Mouse (Mus musculus): ENCODE data around the gene Fam163a.
"Not testable (repeated sequence)": the region's sequence is repeated elsewhere in the genome, so short reads cannot be mapped to it uniquely, and the experiment has no call there.

Fam163a gene

DNA sequence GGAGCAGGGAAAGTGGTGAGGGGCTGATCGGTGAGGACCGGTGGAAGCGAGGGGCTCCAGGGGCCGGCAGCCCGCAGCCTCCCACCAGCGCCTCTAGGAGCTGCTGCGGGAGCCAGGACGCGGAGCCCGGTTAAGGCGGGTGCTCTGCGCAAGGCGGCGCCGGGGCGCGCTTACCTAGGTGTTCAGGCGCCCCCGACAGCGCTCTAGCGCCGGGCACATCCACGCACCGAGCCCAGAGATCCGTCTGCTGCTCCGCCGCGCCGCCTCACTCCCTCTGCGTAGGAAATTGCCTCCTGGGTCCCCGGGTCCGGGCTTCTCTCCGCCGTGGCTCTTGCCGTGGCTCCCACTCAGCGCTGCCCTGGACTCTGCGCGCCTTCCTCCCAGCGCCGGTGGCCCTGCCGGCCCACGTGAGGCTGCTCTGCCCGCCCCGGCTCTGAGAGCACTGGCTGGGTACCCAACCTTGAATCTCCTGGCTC, at the start of gene Fam163a:
Gene Fam163a, minus strand, starts transcription at position 371 of the 476 bp plus-strand sequence.
- no peaks in the 10 kb centered on the region for H3K36me3 ChIP-seq (ENCODE audit: control insufficient read depth, insufficient read depth, low read length, poor library complexity, severe bottlenecking)
- no peaks in the 10 kb centered on the region for H3K27me3 ChIP-seq (ENCODE audit: control insufficient read depth, insufficient read depth, low read length, poor library complexity, severe bottlenecking)
- no peak for DNase-seq (ENCODE audit: low read depth, low spot score)

DNA sequence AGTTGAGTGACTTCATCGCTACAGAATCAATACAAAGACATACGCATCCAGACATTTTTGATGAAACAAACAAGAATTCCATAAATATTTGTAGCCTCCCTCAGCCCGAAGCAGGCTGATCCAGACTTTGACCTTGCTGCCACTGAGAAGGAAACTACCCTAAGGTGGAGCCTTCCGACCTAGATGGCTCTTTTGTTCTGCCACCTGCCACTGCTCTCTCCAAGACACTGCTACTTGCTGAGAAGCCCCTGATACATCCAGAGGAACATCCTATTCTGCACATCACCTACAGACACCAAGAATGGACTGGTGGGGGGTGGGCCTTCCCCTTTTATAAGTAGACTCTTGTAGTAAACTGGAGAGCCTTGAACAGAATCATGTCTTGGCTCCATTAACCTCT, 46.3 kb upstream of the Fam163a start:
- H3K27me3 ChIP-seq (ENCODE audit: control insufficient read depth, insufficient read depth, low read length, poor library complexity, severe bottlenecking); DNase-seq (ENCODE audit: low read depth, low spot score); H3K36me3 ChIP-seq (ENCODE audit: control insufficient read depth, insufficient read depth, low read length, poor library complexity, severe bottlenecking): not testable (repeated sequence)

DNA sequence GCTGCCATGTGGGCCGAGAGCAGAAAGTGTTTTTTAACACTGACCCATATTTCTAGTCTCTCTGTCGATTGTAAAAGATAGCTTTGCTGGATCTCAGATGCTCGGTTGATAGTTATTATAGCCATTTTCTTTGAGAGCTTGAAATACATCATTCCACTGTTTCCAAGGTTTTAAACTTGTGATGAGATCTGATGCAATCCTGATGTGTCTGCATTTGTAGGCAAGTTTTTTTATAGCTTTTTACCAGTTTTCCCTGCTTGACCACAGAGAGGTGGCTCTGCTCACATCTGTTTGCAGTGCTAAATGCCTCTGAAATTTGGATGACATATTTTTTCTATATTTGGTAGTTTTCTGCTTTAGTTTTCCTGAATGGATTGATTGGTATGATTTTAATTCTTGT, 43.1 kb upstream of the Fam163a start:
- DNase-seq (ENCODE audit: low read depth, low spot score): no peak
- H3K27me3 ChIP-seq (ENCODE audit: control insufficient read depth, insufficient read depth, low read length, poor library complexity, severe bottlenecking): no peaks in the 10 kb centered on the region
- no peaks in the 10 kb centered on the region for H3K36me3 ChIP-seq (ENCODE audit: control insufficient read depth, insufficient read depth, low read length, poor library complexity, severe bottlenecking)

DNA sequence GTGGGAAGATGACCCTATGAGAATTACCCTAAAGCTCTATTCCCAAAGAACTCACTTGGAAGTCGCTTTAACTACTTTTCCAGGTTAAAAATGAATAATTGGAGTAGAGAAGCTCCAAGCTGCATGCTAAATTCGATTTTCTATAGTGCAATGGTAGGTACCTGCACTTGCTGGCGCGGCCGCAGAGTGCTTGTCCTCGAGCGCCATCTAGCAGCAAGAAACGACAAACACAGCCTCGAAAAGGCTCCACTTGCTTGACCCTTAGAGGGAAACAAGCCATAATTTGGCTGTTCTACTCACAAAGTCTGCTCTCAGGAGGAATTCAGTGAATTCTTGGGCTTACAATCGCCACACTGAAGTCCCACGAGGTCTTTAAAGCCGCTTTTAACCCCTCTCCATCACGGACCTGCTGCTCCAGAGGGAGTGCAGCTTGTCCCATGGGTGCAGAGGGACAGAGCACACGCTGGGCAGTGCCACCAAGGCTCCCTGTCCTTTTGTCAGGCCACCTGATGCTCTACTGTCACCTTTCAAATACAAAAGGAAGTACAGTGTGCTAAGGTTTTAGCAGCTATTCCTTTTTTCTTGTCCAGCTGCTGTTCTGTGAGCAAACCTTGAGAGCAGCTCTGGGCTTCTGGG, 37.0 kb upstream of the Fam163a start:
- no peaks in the 10 kb centered on the region for H3K36me3 ChIP-seq (ENCODE audit: control insufficient read depth, insufficient read depth, low read length, poor library complexity, severe bottlenecking)
- peak; percentile 69 for DNase-seq (ENCODE audit: low read depth, low spot score)
- no peaks in the 10 kb centered on the region for H3K27me3 ChIP-seq (ENCODE audit: control insufficient read depth, insufficient read depth, low read length, poor library complexity, severe bottlenecking)

DNA sequence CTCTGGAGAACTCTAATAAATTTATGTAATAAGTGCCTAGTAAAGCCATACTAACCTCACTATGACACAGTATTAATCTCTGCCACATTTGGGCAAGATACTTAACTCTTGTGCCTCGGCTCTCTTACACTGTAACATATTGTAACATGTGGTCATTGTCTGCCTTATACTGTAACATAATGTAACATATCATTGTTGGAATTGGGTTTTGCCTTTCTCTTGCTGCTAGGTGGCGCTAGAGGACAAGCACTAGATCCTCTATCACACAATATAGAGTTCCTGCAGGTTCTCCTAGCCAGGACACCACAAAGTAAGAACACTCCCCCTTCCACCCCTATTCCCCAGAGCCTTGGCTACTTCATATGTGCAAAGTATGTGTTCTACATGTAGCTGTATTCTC, 36.2 kb upstream of the Fam163a start:
- no peaks in the 10 kb centered on the region for H3K36me3 ChIP-seq (ENCODE audit: control insufficient read depth, insufficient read depth, low read length, poor library complexity, severe bottlenecking)
- peak; percentile 53 for DNase-seq (ENCODE audit: low read depth, low spot score)
- H3K27me3 ChIP-seq (ENCODE audit: control insufficient read depth, insufficient read depth, low read length, poor library complexity, severe bottlenecking): no peaks in the 10 kb centered on the region

DNA sequence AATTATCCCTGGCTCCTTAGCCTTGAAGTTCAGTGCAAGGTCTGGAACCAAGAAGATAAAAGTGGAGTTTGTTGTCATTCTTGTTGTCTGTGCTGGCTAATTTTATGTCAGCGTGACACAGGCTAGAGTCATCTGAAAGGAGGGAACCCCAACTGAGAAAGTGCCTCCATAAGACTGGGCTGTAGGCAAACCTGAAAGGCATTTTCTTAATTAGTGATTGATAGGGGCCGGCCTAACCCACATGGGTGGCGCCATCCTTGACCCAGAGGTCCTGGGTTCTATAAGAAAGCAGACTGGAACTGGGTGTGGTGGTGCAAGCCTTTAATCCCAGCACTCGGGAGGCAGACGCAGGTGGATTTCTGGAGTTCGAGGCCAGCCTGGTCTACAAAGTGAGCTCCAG, 26.3 kb upstream of the Fam163a start:
- Histone ChIP-seq H3K36me3 (ENCODE audit: control insufficient read depth, insufficient read depth, low read length, poor library complexity, severe bottlenecking) (no peaks in the 10 kb centered on the region), H3K27me3 (ENCODE audit: control insufficient read depth, insufficient read depth, low read length, poor library complexity, severe bottlenecking) (no peaks in the 10 kb centered on the region)
- DNase-seq (ENCODE audit: low read depth, low spot score): no peak

DNA sequence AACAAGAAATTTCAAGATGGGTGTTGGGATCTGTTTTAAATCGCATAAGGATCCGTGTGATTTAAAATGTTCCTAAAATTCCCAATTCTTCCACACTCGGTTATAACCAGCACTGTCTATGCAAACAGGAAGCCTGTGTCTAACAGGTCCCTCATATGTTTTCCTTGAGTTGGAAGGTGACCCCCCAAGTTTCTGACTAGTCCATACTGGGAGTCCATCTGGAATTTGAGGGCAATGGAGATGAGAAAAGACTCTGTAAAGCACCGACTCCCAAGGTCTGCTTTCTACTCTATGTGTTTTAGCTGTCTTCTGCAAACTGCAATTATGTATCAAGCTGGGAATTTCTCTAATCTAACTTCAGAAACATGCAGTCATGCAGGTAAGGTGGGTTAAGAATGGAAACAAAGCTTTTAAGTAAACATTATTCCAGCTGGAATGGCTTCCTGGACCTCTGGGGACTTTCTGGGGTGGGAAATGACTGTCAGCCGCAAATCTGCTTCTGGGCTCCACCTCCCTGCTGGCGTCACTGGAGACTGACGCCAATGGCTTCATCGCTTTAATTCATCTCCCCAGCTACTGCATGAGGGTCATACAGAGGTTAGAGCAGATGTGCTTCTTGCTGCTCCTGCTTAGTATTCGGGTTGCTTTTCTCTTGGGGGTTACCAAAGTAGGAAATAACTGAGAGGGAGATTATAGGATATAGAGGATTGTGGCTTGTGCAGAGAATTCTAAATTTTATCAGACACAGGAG, 25.7 kb upstream of the Fam163a start:
- no peak for DNase-seq (ENCODE audit: low read depth, low spot score)
- Histone ChIP-seq H3K36me3 (ENCODE audit: control insufficient read depth, insufficient read depth, low read length, poor library complexity, severe bottlenecking) (no peaks in the 10 kb centered on the region), H3K27me3 (ENCODE audit: control insufficient read depth, insufficient read depth, low read length, poor library complexity, severe bottlenecking) (no peaks in the 10 kb centered on the region)

DNA sequence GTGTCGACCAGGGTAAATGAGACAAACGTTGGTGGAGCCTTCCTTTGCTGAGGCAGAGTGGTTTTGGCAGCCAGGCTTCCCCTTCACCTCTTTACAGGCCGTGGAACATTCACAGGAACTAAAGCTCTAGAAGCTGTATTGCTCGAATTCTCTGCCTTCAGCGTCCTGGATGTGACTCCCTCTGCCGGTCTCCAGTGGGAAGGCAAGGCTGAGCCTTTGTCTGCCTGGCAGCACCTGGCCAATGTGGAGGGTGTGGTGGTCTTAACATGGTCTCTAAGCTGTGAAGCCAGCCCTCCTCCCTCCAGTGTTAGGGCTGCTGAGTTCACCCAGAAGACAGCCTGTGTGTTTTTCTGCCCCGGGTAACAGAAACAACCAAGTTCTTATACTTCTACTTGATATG, 24.6 kb upstream of the Fam163a start:
- DNase-seq (ENCODE audit: low read depth, low spot score): peak; percentile 34
- Histone ChIP-seq H3K36me3 (ENCODE audit: control insufficient read depth, insufficient read depth, low read length, poor library complexity, severe bottlenecking) (no peaks in the 10 kb centered on the region), H3K27me3 (ENCODE audit: control insufficient read depth, insufficient read depth, low read length, poor library complexity, severe bottlenecking) (no peaks in the 10 kb centered on the region)

DNA sequence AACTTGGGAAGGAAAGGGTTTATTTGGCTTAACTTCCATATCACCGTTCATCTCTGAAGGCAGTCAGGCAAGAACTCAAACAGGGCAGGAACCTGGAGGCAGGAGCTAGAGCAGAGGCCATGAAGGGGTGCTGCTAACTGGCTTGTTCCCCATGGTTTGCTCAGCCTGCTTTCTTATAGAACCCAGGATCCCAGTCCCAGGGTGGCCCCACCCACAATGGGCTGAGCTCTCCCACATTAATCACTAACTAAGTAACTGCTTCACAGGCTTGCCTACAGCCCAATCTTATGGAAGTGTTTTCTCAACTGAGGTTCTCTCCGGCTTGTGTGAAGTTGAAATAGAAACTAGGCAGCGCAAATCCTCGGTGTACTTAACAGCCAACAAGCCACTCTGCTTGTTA, 23.9 kb upstream of the Fam163a start:
- Histone ChIP-seq H3K36me3 (ENCODE audit: control insufficient read depth, insufficient read depth, low read length, poor library complexity, severe bottlenecking) (no peaks in the 10 kb centered on the region), H3K27me3 (ENCODE audit: control insufficient read depth, insufficient read depth, low read length, poor library complexity, severe bottlenecking) (no peaks in the 10 kb centered on the region)
- DNase-seq (ENCODE audit: low read depth, low spot score): no peak

DNA sequence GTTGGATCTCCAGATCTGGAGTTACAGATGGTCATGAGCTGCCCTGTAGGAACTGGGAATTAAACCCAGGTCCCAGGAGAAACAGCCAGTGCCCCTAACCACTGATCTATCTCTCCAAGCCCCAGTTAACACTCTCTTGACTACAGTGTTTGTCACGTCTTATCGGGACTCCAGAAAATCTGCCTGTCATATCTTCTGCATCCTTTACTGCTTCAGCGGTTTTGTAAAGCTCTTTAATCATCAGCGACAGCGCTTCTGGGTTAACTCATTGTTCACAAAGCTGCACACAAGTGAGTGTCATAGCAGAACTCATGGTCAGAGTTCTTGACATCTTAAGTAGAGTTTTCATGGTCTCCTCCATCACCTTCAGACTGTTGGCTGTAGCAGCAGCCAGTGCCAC, 22.1 kb upstream of the Fam163a start:
- Histone ChIP-seq H3K36me3 (ENCODE audit: control insufficient read depth, insufficient read depth, low read length, poor library complexity, severe bottlenecking) (no peaks in the 10 kb centered on the region), H3K27me3 (ENCODE audit: control insufficient read depth, insufficient read depth, low read length, poor library complexity, severe bottlenecking) (no peaks in the 10 kb centered on the region)
- no peak for DNase-seq (ENCODE audit: low read depth, low spot score)

DNA sequence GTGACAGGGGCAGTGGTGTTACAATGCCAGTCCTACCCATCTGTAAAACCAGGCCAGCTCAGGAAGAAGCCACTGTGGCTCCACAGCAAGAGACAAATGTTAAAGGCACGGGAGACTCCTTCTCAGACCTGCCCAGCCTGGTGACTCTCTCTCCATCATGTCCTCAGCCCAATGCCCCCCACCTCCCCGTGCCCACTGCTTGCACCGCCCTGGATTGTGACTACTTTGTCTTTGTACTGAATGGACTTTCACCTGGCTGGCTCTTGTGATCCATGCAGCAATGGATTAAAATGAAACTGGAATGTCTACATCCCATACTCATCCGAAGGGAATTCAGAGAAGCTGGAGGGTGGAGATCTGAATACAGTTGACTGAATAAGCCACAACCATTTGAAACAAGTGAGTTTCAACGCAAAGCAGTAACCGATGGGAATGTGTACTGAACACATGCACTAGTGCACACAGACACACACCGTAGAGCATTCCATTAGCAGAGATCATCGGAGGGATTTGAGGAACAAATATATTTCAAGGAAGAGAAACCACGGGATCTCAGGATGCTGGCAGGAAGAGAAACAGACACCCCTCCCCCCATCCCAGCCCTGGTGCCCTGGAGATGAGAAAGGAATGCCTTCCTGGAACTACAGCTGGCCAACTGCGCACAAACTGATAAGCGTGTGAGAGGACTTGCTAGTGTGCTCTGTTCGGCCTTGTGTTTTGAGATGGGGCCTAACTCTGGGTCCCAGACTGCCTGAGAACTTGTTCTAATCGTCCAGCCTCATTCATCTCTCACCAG, 17.6 kb upstream of the Fam163a start:
- H3K27me3 ChIP-seq (ENCODE audit: control insufficient read depth, insufficient read depth, low read length, poor library complexity, severe bottlenecking): no peaks in the 10 kb centered on the region
- H3K36me3 ChIP-seq (ENCODE audit: control insufficient read depth, insufficient read depth, low read length, poor library complexity, severe bottlenecking): no peaks in the 10 kb centered on the region
- no peak for DNase-seq (ENCODE audit: low read depth, low spot score)

DNA sequence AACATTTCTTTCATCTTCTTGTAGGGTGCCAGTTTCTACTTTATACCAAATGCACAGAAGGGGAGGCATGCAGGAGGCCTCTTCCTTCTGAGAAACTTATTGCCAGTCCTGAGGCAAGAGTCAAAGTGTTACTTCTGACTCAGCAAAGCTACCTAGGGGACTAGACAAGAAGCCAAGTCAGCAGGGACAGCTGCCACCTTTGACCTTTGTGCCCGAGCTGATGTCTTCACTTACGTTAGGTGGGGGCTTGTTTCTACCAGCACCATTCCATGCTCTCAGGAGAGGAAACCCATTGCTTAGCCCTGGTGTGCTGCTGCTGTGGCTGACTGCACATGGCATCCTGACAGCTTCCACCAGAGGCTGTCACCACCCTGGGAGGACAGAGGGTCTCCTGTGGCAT, 16.5 kb upstream of the Fam163a start:
- no peaks in the 10 kb centered on the region for H3K36me3 ChIP-seq (ENCODE audit: control insufficient read depth, insufficient read depth, low read length, poor library complexity, severe bottlenecking)
- no peaks in the 10 kb centered on the region for H3K27me3 ChIP-seq (ENCODE audit: control insufficient read depth, insufficient read depth, low read length, poor library complexity, severe bottlenecking)
- no peak for DNase-seq (ENCODE audit: low read depth, low spot score)

DNA sequence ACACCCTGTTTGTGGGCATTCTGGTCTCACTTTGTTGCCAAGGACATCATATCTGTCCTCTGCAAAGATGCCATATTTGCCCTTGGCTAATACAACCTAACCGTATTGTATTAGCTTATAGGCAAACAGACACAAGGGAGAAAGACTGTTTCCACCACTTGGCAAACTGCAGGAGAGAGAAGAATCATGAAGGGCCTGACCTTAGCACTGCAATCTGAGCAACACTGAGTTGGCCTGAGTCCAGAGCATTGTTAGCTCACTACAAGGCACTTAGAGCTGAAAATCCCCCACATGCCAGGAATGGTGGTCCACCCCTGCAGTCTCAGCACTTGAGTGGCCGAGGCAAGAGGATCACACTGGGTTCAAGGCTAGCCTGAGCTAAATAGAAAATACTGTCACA, 13.7 kb upstream of the Fam163a start:
- no peak for DNase-seq (ENCODE audit: low read depth, low spot score)
- Histone ChIP-seq H3K27me3 (ENCODE audit: control insufficient read depth, insufficient read depth, low read length, poor library complexity, severe bottlenecking) (no peaks in the 10 kb centered on the region), H3K36me3 (ENCODE audit: control insufficient read depth, insufficient read depth, low read length, poor library complexity, severe bottlenecking) (no peaks in the 10 kb centered on the region)

DNA sequence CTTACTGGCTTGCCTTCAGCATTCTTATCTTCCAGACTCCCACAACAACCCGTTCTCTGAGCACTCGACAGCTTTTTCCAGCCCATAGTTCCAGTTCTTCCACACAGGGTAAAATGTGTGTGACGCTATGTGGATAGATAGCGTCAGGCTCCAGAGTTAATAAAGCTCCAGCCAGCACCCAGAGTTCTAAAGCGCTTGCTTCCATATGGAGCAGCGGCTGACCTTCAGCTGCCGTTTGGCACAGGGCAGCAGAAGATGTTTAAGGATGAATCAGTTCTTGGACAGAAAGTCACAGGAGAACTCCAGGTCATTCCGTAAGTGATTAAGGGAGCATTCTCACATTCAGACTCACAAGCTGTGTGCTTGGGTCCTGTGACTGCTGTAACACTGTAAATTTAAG, 13.1 kb upstream of the Fam163a start:
- no peak for DNase-seq (ENCODE audit: low read depth, low spot score)
- no peaks in the 10 kb centered on the region for H3K36me3 ChIP-seq (ENCODE audit: control insufficient read depth, insufficient read depth, low read length, poor library complexity, severe bottlenecking)
- H3K27me3 ChIP-seq (ENCODE audit: control insufficient read depth, insufficient read depth, low read length, poor library complexity, severe bottlenecking): no peaks in the 10 kb centered on the region

DNA sequence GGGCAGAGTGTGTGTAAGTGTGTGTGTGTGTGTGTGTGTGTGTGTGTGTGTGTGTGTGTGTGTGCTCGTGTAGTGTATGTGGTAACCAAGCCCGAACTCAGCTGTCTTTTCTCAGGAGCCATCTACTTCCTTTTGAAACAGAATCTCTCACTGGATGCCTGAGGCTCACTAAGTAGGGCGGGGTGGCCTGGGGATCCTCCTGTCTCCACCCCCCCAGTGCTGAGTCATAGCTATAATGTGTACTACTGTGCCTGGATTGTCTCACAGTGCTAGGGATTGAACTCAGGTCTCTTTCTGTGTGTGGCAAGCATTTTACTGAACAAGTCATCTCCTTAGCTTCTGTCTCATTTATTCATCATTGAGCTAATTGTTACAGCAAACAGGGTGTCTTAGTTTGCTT, 12.6 kb upstream of the Fam163a start:
- DNase-seq (ENCODE audit: low read depth, low spot score): no peak
- no peaks in the 10 kb centered on the region for H3K36me3 ChIP-seq (ENCODE audit: control insufficient read depth, insufficient read depth, low read length, poor library complexity, severe bottlenecking)
- H3K27me3 ChIP-seq (ENCODE audit: control insufficient read depth, insufficient read depth, low read length, poor library complexity, severe bottlenecking): no peaks in the 10 kb centered on the region

All from splenic B cell, adult 2 months (primary cell).